Mouse (Mus musculus) layer of hippocampus, postnatal 14 days (tissue): ENCODE results near the gene Ncam1. TPM values are rescaled to one million over a fixed set of nuclear protein-coding genes. Genes with fewer than 3 reads are reported as not detected.

Experiments used
- DNase-seq, 2 experiments: peaks; one replicate each; pipeline ENCODE4 v3.0.0; 2021 to 2022; ENCODE audit warnings: low spot score in 2 of 2, mixed read lengths in 1 of 2
- total RNA-seq, 2 experiments: library from RNA; stranded (reverse); gene quantifications; 2 replicates each; pipeline ENCODE4 v1.2.3; 2021

Ncam1 gene
- total RNA-seq, 2 experiments from 2014 or later: 422 to 450 TPM

- no peak for DNase-seq
Measured at GRCm38 (mm10) chr9:49456136-49456535, 342.6 kb downstream of the Ncam1 start.

GRCm38 (mm10) chr9:49452396-49452795, 346.3 kb downstream of the Ncam1 start:
- no peak for DNase-seq
